Mouse (Mus musculus) neural tube, embryonic 15.5 days (tissue): ENCODE measurements around the gene Prex1. TPM values are rescaled to one million over a fixed set of nuclear protein-coding genes. Genes with fewer than 3 reads are reported as not detected.
"Not testable (repeated sequence)": the region's sequence is repeated elsewhere in the genome, so short reads cannot be mapped to it uniquely, and the experiment has no call there.

ENCODE experiments used
- ATAC-seq: fragments of 200-750 bp; cut with Nextera tagmentation; 2 replicates; pipeline ENCODE4 v1.8.0; 2017; ENCODE audit warnings: mild to moderate bottlenecking, moderate TSS enrichment, moderate library complexity; ENCODE audit not compliant: low FRiP score
- H3K27ac ChIP-seq: fragments of 300-500 bp; sonication (generic); replicated peaks from 2 replicates; pipeline ENCODE4 v1.5.1; 2015; ENCODE audit warnings: mild to moderate bottlenecking, inconsistent platforms
- H3K27me3 ChIP-seq: fragments of 300-500 bp; sonication (generic); replicated peaks from 2 replicates; pipeline ENCODE4 v1.6.1; 2015; ENCODE audit warnings: inconsistent platforms
- H3K36me3 ChIP-seq: fragments of 300-500 bp; sonication (generic); 2 replicates; pipeline ENCODE4 v1.6.1; 2015; ENCODE audit warnings: inconsistent platforms
- H3K4me1 ChIP-seq: fragments of 300-500 bp; sonication (generic); 2 replicates; pipeline ENCODE4 v1.6.1; 2015; ENCODE audit warnings: inconsistent platforms
- H3K4me2 ChIP-seq: fragments of 300-500 bp; sonication (generic); 2 replicates; pipeline ENCODE4 v1.6.1; 2015; ENCODE audit warnings: inconsistent platforms, mild to moderate bottlenecking, moderate library complexity
- H3K4me3 ChIP-seq: fragments of 300-500 bp; sonication (generic); replicated peaks from 2 replicates; pipeline ENCODE4 v1.5.1; 2015; ENCODE audit warnings: mild to moderate bottlenecking, inconsistent platforms
- H3K9ac ChIP-seq: fragments of 300-500 bp; sonication (generic); replicated peaks from 2 replicates; pipeline ENCODE4 v1.6.1; 2015; ENCODE audit warnings: mild to moderate bottlenecking, inconsistent platforms
- H3K9me3 ChIP-seq: fragments of 300-500 bp; sonication (generic); replicated peaks from 2 replicates; pipeline ENCODE4 v1.6.1; 2016; ENCODE audit warnings: inconsistent platforms
- WGBS: fragments of 180-500 bp; shearing (Covaris S2); methylation state at CpG from one replicate; pipeline ENCODE4 v1.1.7; 2015; ENCODE audit warnings: mixed read lengths; 5-methylcytosine and 5-hydroxymethylcytosine counted together
- polyA plus RNA-seq: library from polyadenylated mRNA; unstranded; fragments of >200 nt; fragmentation: Nextera tagmentation; extraction: Ambion mirVana; gene quantifications from 2 replicates; pipeline ENCODE4 v1.2.1, GENCODE M21; 2015

The Prex1 gene
- polyA plus RNA-seq, 1 experiment from 2014 or later: 24.9 TPM

- H3K4me1 ChIP-seq: peaks cover 47% of the 10 kb centered on the region
- H3K9me3 ChIP-seq, H3K4me3 ChIP-seq, H3K36me3 ChIP-seq, H3K27me3 ChIP-seq: not testable (repeated sequence)
- peak; percentile 53; the same call in 1 of the 2 replicates for ATAC-seq
- 0 out of 2 replicates have a peak overlapping the region, but pooled peaks have one; percentile 15 for H3K9ac ChIP-seq
- peak overlapping the region; percentile 80 for H3K27ac ChIP-seq
- peak overlapping the region; percentile 35 for H3K4me2 ChIP-seq
- 2% methylated on average over 14 of the region's 17 CpGs for whole genome bisulfite sequencing
Observed at GRCm38 (mm10) chr2:166517392-166518174, 196.0 kb downstream of the Prex1 start.

DNA sequence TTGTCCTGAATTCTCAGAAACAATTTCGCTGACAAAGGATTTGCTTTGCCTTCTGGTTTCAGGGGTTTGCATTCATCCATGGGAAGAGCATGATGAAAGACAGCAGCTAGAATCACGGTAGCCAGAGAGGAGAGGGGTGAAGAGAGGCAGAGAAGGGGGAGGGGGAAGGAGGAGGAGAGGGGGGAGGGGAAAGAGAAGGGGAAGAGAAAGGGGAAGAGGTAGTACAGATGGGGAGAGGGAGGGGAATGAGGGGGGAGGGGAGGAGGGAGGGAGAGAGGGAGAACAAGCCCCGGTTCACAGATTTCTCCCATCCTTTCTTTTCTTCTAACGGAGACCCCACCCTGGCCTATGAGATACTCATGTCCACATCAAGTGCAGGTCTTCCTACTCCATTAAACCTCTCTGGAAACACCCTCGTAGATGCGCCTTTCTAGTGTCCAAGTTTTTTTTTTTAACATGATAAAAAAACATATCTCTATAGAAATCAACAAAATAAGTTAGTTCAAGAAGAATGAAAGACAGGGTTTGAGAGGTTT is 196.7 kb downstream of the Prex1 start:
- 24% methylated on average over 6 of the region's 6 CpGs for WGBS
- Histone ChIP-seq H3K9me3 (no peaks in the 10 kb centered on the region), H3K4me3 (no peak overlapping the region), H3K9ac (0 out of 2 replicates have a peak overlapping the region, but pooled peaks have one; percentile 15), H3K27me3 (0 out of 2 replicates have a peak, but pooled peaks cover 5% of the 10 kb centered on the region), H3K27ac (peak overlapping the region; percentile 80), H3K4me2 (peak overlapping the region; percentile 35), H3K4me1 (peaks cover 40% of the 10 kb centered on the region), H3K36me3 (no peaks in the 10 kb centered on the region)
- ATAC-seq: no peak

Other genes with a start within 250 kb of the Prex1 start
- 9.1 and 10.3 TPM in 2 replicates for gene Trp53rkb, start 78.7 kb upstream of the Prex1 start, polyA plus RNA-seq
- gene Arfgef2, start 91.8 kb upstream of the Prex1 start, polyA plus RNA-seq: 4.1 and 4.6 TPM in 2 replicates
- 85.9 and 94.2 TPM in 2 replicates for gene Cse1l, start 192.2 kb upstream of the Prex1 start, polyA plus RNA-seq